Mouse (Mus musculus) midbrain, embryonic 16.5 days (tissue): ENCODE measurements at regions not wholly inside any gene's neighbourhood (a gene's known extent, or its start where the extent isn't known, plus 50 kb on each side); places are given as distances from the start of the nearest gene placed in this dataset.
A peak's percentile ranks its signal among the peaks of the same experiment; 100 is the strongest.

Experiments
- ATAC-seq: fragments of 200-750 bp; cut with Nextera tagmentation; 2 replicates; pipeline ENCODE4 v1.8.0; 2017; ENCODE audit warnings: moderate TSS enrichment
- H3K27ac ChIP-seq: fragments of 300-500 bp; sonication (generic); 2 replicates; pipeline ENCODE4 v1.5.1; 2014; ENCODE audit warnings: mild to moderate bottlenecking, low read length, mixed read lengths
- H3K27me3 ChIP-seq: fragments of 300-500 bp; sonication (generic); 2 replicates; pipeline ENCODE4 v1.6.1; 2014; ENCODE audit warnings: low read depth, low read length, mixed read lengths; ENCODE audit not compliant: control insufficient read depth, insufficient read depth
- H3K36me3 ChIP-seq: fragments of 300-500 bp; sonication (generic); 2 replicates; pipeline ENCODE4 v1.6.1; 2014; ENCODE audit warnings: mild to moderate bottlenecking, low read length, moderate library complexity, mixed read lengths; ENCODE audit not compliant: control insufficient read depth, insufficient read depth
- H3K4me1 ChIP-seq: fragments of 300-500 bp; sonication (generic); 2 replicates; pipeline ENCODE4 v1.6.1; 2014; ENCODE audit warnings: mild to moderate bottlenecking, low read length, mixed read lengths; ENCODE audit not compliant: control insufficient read depth, insufficient read depth
- H3K4me2 ChIP-seq: fragments of 300-500 bp; sonication (generic); 2 replicates; pipeline ENCODE4 v1.6.1; 2014; ENCODE audit warnings: mild to moderate bottlenecking, low read length, mixed read lengths
- H3K4me3 ChIP-seq: fragments of 300-500 bp; sonication (generic); 2 replicates; pipeline ENCODE4 v1.5.1; 2014; ENCODE audit warnings: low read depth, mild to moderate bottlenecking, low read length, moderate library complexity, mixed read lengths
- H3K9ac ChIP-seq: fragments of 300-500 bp; sonication (generic); 2 replicates; pipeline ENCODE4 v1.6.1; 2014; ENCODE audit warnings: low read depth, low read length, mixed read lengths
- H3K9me3 ChIP-seq: fragments of 300-500 bp; sonication (generic); replicated peaks from 2 replicates; pipeline ENCODE4 v1.6.1; 2014; ENCODE audit warnings: mild to moderate bottlenecking, low read length, mixed read lengths; ENCODE audit not compliant: control insufficient read depth, poor library complexity, severe bottlenecking
- WGBS: fragments of 180-500 bp; shearing (Covaris S2); extraction: QIAGEN DNeasy Blood & Tissue Kit; methylation state at CpG from one replicate; pipeline ENCODE4 v1.1.7; 2014; 5-methylcytosine and 5-hydroxymethylcytosine counted together

- ATAC-seq = peak; percentile 82
- Histone ChIP-seq H3K4me3 (no peak overlapping the region), H3K4me1 (peaks cover 4% of the 10 kb centered on the region; the same call in 1 of the 2 replicates), H3K9me3 (no peaks in the 10 kb centered on the region), H3K9ac (no peak overlapping the region), H3K36me3 (no peaks in the 10 kb centered on the region), H3K27ac (0 out of 2 replicates have a peak overlapping the region, but pooled peaks have one; percentile 6), H3K4me2 (0 out of 2 replicates have a peak overlapping the region, but pooled peaks have one; percentile 2), H3K27me3 (no peaks in the 10 kb centered on the region)
- 16% methylated on average over 6 of the region's 6 CpGs for WGBS
Observed at GRCm38 (mm10) chr14:87314999-87315732, 101.3 kb upstream of the Tdrd3 start.

GRCm38 (mm10) chr14:87327841-87328240 is 88.6 kb upstream of the Tdrd3 start:
- ATAC-seq = no peak
- H3K9ac ChIP-seq = no peak overlapping the region
- H3K27ac ChIP-seq = no peak overlapping the region
- H3K36me3 ChIP-seq = no peaks in the 10 kb centered on the region
- H3K4me2 ChIP-seq = no peak overlapping the region
- 28% methylated on average over 1 of the region's 1 CpGs for WGBS
- no peak overlapping the region for H3K4me3 ChIP-seq
- no peaks in the 10 kb centered on the region for H3K4me1 ChIP-seq
- no peaks in the 10 kb centered on the region for H3K27me3 ChIP-seq
- no peaks in the 10 kb centered on the region for H3K9me3 ChIP-seq

- no peaks in the 10 kb centered on the region for H3K36me3 ChIP-seq
- no peak overlapping the region for H3K9ac ChIP-seq
- H3K27ac ChIP-seq = no peak overlapping the region
- WGBS = 54% methylated on average over 8 of the region's 8 CpGs
- H3K9me3 ChIP-seq = no peaks in the 10 kb centered on the region
- no peak for ATAC-seq
- no peak overlapping the region for H3K4me2 ChIP-seq
- H3K27me3 ChIP-seq = no peaks in the 10 kb centered on the region
- no peaks in the 10 kb centered on the region for H3K4me1 ChIP-seq
- H3K4me3 ChIP-seq = no peak overlapping the region
Observed at GRCm38 (mm10) chr14:87337950-87338526, 78.4 kb upstream of the Tdrd3 start.

DNA sequence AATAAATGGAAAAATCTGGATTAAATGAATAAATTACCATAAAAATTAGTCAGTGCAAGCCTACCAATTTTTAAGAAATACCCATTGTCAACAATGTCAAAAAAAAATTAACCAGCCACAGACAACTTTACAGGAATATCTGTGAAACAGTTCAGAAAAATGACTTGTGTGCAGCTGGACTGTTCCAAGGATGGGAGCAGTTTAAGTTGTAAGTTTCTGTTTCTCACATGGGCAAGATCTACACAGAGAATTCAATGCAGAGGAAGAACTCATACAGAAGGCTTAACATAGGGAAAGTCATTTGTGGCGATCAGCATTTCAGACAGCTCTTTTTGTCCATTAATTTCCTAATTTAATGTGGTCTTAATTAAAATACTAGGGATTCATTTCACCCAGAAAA is 71.9 kb upstream of the Tdrd3 start:
- no peaks in the 10 kb centered on the region for H3K36me3 ChIP-seq
- no peak overlapping the region for H3K27ac ChIP-seq
- 76% methylated on average over 1 of the region's 1 CpGs for WGBS

GRCm38 (mm10) chr14:87346812-87347211 is 69.6 kb upstream of the Tdrd3 start:
- ATAC-seq = no peak

More for the DNA sequence above, 71.9 kb upstream of the Tdrd3 start:
- Histone ChIP-seq H3K9ac (no peak overlapping the region), H3K4me1 (no peaks in the 10 kb centered on the region), H3K4me3 (no peak overlapping the region), H3K27me3 (no peaks in the 10 kb centered on the region), H3K9me3 (no peaks in the 10 kb centered on the region), H3K4me2 (no peak overlapping the region)
- ATAC-seq = no peak

DNA sequence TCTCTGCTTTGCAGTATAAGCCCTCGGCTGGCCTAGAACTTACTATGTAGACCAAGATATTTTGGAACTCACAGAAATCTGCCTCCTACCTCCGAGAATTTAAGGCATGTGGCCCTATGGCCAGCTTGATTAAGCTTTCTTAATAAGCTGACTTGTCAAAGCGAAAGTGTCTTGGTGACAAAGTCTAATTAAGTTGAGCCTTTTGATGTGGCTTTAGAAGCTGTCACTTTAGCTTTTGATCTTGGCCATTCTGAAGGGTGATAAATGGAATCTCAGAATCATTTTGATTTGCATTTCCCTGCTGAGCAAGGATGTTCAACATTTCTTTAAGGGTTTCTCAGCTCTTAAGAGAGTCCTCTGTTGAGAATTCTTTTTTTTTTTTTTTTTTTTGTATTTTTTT is 67.6 kb upstream of the Tdrd3 start:
- ATAC-seq = no peak

More at GRCm38 (mm10) chr14:87346812-87347211, 69.6 kb upstream of the Tdrd3 start:
- Histone ChIP-seq H3K9ac (no peak overlapping the region), H3K9me3 (no peaks in the 10 kb centered on the region), H3K4me1 (no peaks in the 10 kb centered on the region), H3K4me3 (no peak overlapping the region), H3K27me3 (no peaks in the 10 kb centered on the region), H3K36me3 (no peaks in the 10 kb centered on the region), H3K4me2 (no peak overlapping the region), H3K27ac (no peak overlapping the region)
- 88% methylated on average over 3 of the region's 3 CpGs for WGBS

DNA sequence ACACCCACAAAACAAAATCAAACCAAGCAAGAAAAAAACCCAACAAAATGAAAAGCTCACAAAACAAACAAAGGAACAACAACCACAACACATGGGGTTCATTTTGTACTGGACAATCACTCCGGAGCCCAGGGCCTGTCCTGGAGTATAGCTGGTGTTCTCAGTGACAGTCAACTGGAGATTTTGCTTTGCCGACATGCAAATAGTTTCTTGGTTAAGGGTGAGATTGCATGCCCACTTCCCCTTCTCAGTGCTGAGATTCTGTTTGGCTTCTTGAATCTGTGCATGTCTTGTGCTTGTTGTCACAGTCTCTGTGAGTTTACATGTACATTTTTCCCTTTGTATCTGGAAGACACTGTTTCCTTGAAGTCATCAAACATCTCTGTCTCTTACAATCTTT is 50.6 kb upstream of the Tdrd3 start:
- Histone ChIP-seq H3K27me3 (no peaks in the 10 kb centered on the region), H3K36me3 (no peaks in the 10 kb centered on the region), H3K4me2 (no peak overlapping the region), H3K9ac (no peak overlapping the region), H3K9me3 (no peaks in the 10 kb centered on the region), H3K27ac (no peak overlapping the region), H3K4me1 (no peaks in the 10 kb centered on the region), H3K4me3 (no peak overlapping the region)
- 95% methylated on average over 2 of the region's 2 CpGs for WGBS
- no peak for ATAC-seq

More for the DNA sequence above, 67.6 kb upstream of the Tdrd3 start:
- WGBS = 52% methylated on average over 3 of the region's 3 CpGs
- H3K36me3 ChIP-seq = no peaks in the 10 kb centered on the region
- H3K9me3 ChIP-seq = no peaks in the 10 kb centered on the region
- H3K27me3 ChIP-seq = no peaks in the 10 kb centered on the region
- no peaks in the 10 kb centered on the region for H3K4me1 ChIP-seq
- no peak overlapping the region for H3K9ac ChIP-seq
- no peak overlapping the region for H3K27ac ChIP-seq
- H3K4me3 ChIP-seq = no peak overlapping the region
- no peak overlapping the region for H3K4me2 ChIP-seq
